Mouse (Mus musculus) lung, postnatal 0 days (tissue): ENCODE results near the gene Tspan5.

Source experiments
- CTCF ChIP-seq: IDR thresholded peaks from 2 replicates; pipeline ENCODE4 v1.5.1; 2016; ENCODE audit warnings: antibody characterized with exemption, mild to moderate bottlenecking
- EP300 ChIP-seq: IDR thresholded peaks from 2 replicates; pipeline ENCODE4 v1.6.1; 2016; ENCODE audit warnings: antibody characterized with exemption, mild to moderate bottlenecking, control low read depth

DNA sequence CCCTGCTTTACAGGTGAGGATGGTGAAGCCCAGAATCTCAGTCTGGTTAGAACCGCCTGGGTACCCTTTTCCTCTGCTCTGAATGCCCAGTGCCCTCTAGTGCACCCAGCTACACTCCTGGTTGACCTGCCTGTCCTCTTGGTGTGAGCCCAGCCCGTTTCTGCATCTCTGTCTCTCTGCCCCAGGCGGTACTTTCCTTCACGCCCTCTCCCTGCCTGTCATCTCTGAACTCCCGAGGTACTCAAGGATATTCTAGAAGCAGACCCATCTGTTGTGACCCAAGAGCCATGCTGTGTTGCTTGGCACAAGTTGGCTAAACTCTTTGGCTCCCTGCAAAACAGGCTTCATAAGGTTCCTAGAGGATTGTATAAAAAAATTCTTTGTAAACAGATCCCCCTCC is 78.3 kb downstream of the Tspan5 start:
- TF ChIP-seq CTCF (no peak), EP300 (no peak)
